In genomic region chr10:12594958-12595357, GRCm38 (mm10) we compare ENCODE assay signal across 27 mouse cellular contexts.
"Had no signal": no experiment of that assay in that cellular context is flagged by ENCODE, and none has a peak within 500 bp of the region (broad histone marks: within the 10 kb centered on the region; RNA-seq: fewer than 3 reads in every experiment).

No protein-coding gene starts in this region.

- H3K4me1 ChIP-seq: heart, embryonic 15.5 days; hindbrain, embryonic 13.5 days; hindbrain, embryonic 15.5 days; limb, embryonic 10.5 days; limb, embryonic 12.5 days; liver, embryonic 13.5 days; liver, embryonic 15.5 days had no signal

- H3K27me3 ChIP-seq: heart, embryonic 13.5 days; heart, embryonic 15.5 days; hindbrain, embryonic 13.5 days; hindbrain, embryonic 15.5 days; kidney, embryonic 15.5 days; limb, embryonic 12.5 days; liver, embryonic 13.5 days; liver, embryonic 15.5 days had no signal

- H3K9ac ChIP-seq: heart, embryonic 13.5 days; heart, embryonic 15.5 days; hindbrain, embryonic 13.5 days; hindbrain, embryonic 15.5 days; kidney, embryonic 15.5 days; limb, embryonic 12.5 days; liver, embryonic 13.5 days; liver, embryonic 15.5 days; liver, postnatal 0 days had no signal

- H3K4me3 ChIP-seq: heart, adult 2 months; heart, embryonic 13.5 days; heart, embryonic 15.5 days; hindbrain, embryonic 13.5 days; hindbrain, embryonic 15.5 days; kidney, embryonic 15.5 days; left cerebral cortex, adult 2 months; limb, embryonic 10.5 days; limb, embryonic 12.5 days; liver, embryonic 13.5 days; liver, embryonic 15.5 days had no signal

- H3K4me2 ChIP-seq: heart, embryonic 11.5 days; heart, embryonic 13.5 days; heart, embryonic 15.5 days; hindbrain, embryonic 13.5 days; hindbrain, embryonic 15.5 days; kidney, embryonic 15.5 days; limb, embryonic 12.5 days; liver, embryonic 11.5 days; liver, embryonic 13.5 days; liver, embryonic 15.5 days had no signal

- DNase-seq: gastrocnemius, postnatal 14 days; gastrocnemius, postnatal 36 days; heart, adult 11 months; heart, adult 2 months; heart, postnatal 14 days; heart, postnatal 36 days; kidney, adult 11 months; kidney, adult 9 months; kidney, postnatal 14 days; kidney, postnatal 36 days; layer of hippocampus, adult 9-11 months; liver; liver, embryonic 13.5 days; liver, postnatal 0 days had no signal

- H3K36me3 ChIP-seq: heart, embryonic 13.5 days; heart, embryonic 15.5 days; hindbrain, embryonic 13.5 days; hindbrain, embryonic 15.5 days; kidney, embryonic 15.5 days; limb, embryonic 10.5 days; limb, embryonic 12.5 days; liver, embryonic 13.5 days; liver, embryonic 15.5 days had no signal

- H3K9me3 ChIP-seq: heart, embryonic 13.5 days; heart, embryonic 15.5 days; hindbrain, embryonic 13.5 days; hindbrain, embryonic 15.5 days; kidney, embryonic 15.5 days; limb, embryonic 10.5 days; limb, embryonic 12.5 days; liver, embryonic 13.5 days; liver, embryonic 15.5 days had no signal

- H3K27ac ChIP-seq: heart, adult 2 months; heart, embryonic 13.5 days; heart, embryonic 15.5 days; hindbrain, embryonic 13.5 days; hindbrain, embryonic 15.5 days; hindbrain, postnatal 0 days; kidney, embryonic 15.5 days; kidney, postnatal 0 days; left cerebral cortex, adult 2 months; limb, embryonic 10.5 days; limb, embryonic 12.5 days; liver, embryonic 13.5 days; liver, embryonic 15.5 days had no signal
